9 mouse cellular contexts compared by ENCODE assay signal in genomic region chr16:4979755-4980380, GRCm38 (mm10). TPM values are rescaled to one million over a fixed set of nuclear protein-coding genes. Genes with fewer than 3 reads are reported as not detected.
DNase-seq lines count a peak whose midpoint lies in the region; ATAC-seq and TF ChIP-seq lines count a peak whose summit lies in the region.
"Had no signal": no experiment of that assay in that cellular context is flagged by ENCODE, and none has a peak within 500 bp of the region (broad histone marks: within the 10 kb centered on the region; RNA-seq: fewer than 3 reads in every experiment).

No protein-coding gene starts in this region.

- TF ChIP-seq RAD21 in MEL (IDR thresholded peaks at IDR 0.05; ENCODE audit: low read depth, low read length), result peak; percentile 55

- DNase-seq in hindbrain, embryonic 11.5 days (ENCODE audit: low spot score), result peak; percentile 49
- peak; percentile 64 for DNase-seq in MEL (ENCODE audit: low read depth, low spot score)
- DNase-seq in embryo, embryonic 11.5 days (ENCODE audit: low read depth, low spot score), result peak; percentile 20
- peak; percentile 38 to 73 for DNase-seq in kidney, postnatal 36 days
- DNase-seq in natural killer cell, adult 2 months (ENCODE audit: low spot score in 2 of 2), result peak; percentile 7 to 37
- DNase-seq in left cerebral cortex, adult 8-10 months (ENCODE audit: low spot score in 2 of 2), result no peak

- H3K9me3 ChIP-seq in hindbrain, embryonic 11.5 days (ENCODE audit: control insufficient read depth, low read length), result no peaks in the 10 kb centered on the region
- no peaks in the 10 kb centered on the region for H3K9me3 ChIP-seq in hindbrain, embryonic 12.5 days (replicated peaks)
- no peaks in the 10 kb centered on the region for H3K9me3 ChIP-seq in MEL (replicated peaks; ENCODE audit: insufficient read depth, low read length)

- TF ChIP-seq CTCF in MEL (IDR thresholded peaks at IDR 0.05 in 2 of 3, conservative IDR thresholded peaks at IDR 0.05 in 1 of 3; ENCODE audit: control insufficient read depth in 1 of 3, insufficient read depth in 1 of 3, low read depth in 2 of 3, low read length in 3 of 3, poor library complexity in 1 of 3, severe bottlenecking in 1 of 3), result peak; percentile 58 to 79 (median 74)

- H3K4me2 ChIP-seq in hindbrain, embryonic 11.5 days (replicated peaks; ENCODE audit: low read depth, low read length), result no peak overlapping the region
- H3K4me2 ChIP-seq in hindbrain, embryonic 12.5 days (replicated peaks), result no peak overlapping the region

- no peak overlapping the region for H3K4me3 ChIP-seq in hindbrain, embryonic 11.5 days (ENCODE audit: low read depth, low read length)
- H3K4me3 ChIP-seq in hindbrain, embryonic 12.5 days, result no peak overlapping the region
- no peak overlapping the region for H3K4me3 ChIP-seq in MEL (ENCODE audit: control insufficient read depth in 1 of 2, insufficient read depth in 1 of 2, low read depth in 2 of 2, low read length in 2 of 2)

- H3K36me3 ChIP-seq in hindbrain, embryonic 11.5 days (ENCODE audit: control insufficient read depth, insufficient read depth, low read length), result no peaks in the 10 kb centered on the region
- no peaks in the 10 kb centered on the region for H3K36me3 ChIP-seq in hindbrain, embryonic 12.5 days
- no peaks in the 10 kb centered on the region for H3K36me3 ChIP-seq in MEL (ENCODE audit: control insufficient read depth in 1 of 2, insufficient read depth in 2 of 2, low read length in 2 of 2)

- H3K4me1 ChIP-seq in hindbrain, embryonic 11.5 days (replicated peaks; ENCODE audit: control insufficient read depth, insufficient read depth, low read length), result no peaks in the 10 kb centered on the region
- H3K4me1 ChIP-seq in hindbrain, embryonic 12.5 days, result no peaks in the 10 kb centered on the region
- no peaks in the 10 kb centered on the region for H3K4me1 ChIP-seq in MEL (ENCODE audit: control insufficient read depth in 1 of 2, insufficient read depth in 2 of 2, low read length in 2 of 2)

- no peak overlapping the region for H3K27ac ChIP-seq in hindbrain, embryonic 11.5 days (ENCODE audit: low read depth, low read length)
- H3K27ac ChIP-seq in hindbrain, embryonic 12.5 days, result no peak overlapping the region
- H3K27ac ChIP-seq in MEL (ENCODE audit: control insufficient read depth, low read depth, low read length), result no peak overlapping the region

- H3K9ac ChIP-seq in hindbrain, embryonic 11.5 days (ENCODE audit: low read depth, low read length), result no peak overlapping the region
- H3K9ac ChIP-seq in hindbrain, embryonic 12.5 days, result no peak overlapping the region
- H3K9ac ChIP-seq in MEL (ENCODE audit: control insufficient read depth, low read depth, low read length, poor library complexity, severe bottlenecking), result no peak overlapping the region

- WGBS in hindbrain, embryonic 11.5 days, result 75% methylated on average over 4 of the region's 4 CpGs
- WGBS in hindbrain, embryonic 12.5 days, result 70% methylated on average over 4 of the region's 4 CpGs

- no peaks in the 10 kb centered on the region for H3K79me2 ChIP-seq in MEL (ENCODE audit: control insufficient read depth, insufficient read depth, low read length, poor library complexity)

- TF ChIP-seq EP300 in MEL (IDR thresholded peaks at IDR 0.05; ENCODE audit: low read depth in 1 of 2, low read length in 2 of 2), result no peak

- ATAC-seq in hindbrain, embryonic 11.5 days (ENCODE audit: low FRiP score), result no peak
- ATAC-seq in hindbrain, embryonic 12.5 days (ENCODE audit: low FRiP score), result no peak
- ATAC-seq in erythroid progenitor cell, adult 5-6 weeks (replicated peaks; ENCODE audit: low FRiP score, poor library complexity, severe bottlenecking), result no peak

- no peak for TF ChIP-seq POLR2A in MEL (IDR thresholded peaks at IDR 0.05; ENCODE audit: control insufficient read depth in 1 of 2, insufficient read depth in 1 of 2, low read depth in 1 of 2, low read length in 2 of 2, poor library complexity in 1 of 2)

- no peaks in the 10 kb centered on the region for H3K27me3 ChIP-seq in hindbrain, embryonic 11.5 days (ENCODE audit: control insufficient read depth, insufficient read depth, low read length)
- H3K27me3 ChIP-seq in hindbrain, embryonic 12.5 days, result no peaks in the 10 kb centered on the region
- peaks cover 0 to 6% of the 10 kb centered on the region in 2 experiments; a peak in 2 of 4 replicates for H3K27me3 ChIP-seq in MEL (ENCODE audit: control insufficient read depth in 1 of 2, insufficient read depth in 2 of 2, low read length in 2 of 2)

TF ChIP-seq in MEL, 35 proteins besides CTCF, POLR2A, EP300 and RAD21:
- TF ChIP-seq ZNF384 (IDR thresholded peaks at IDR 0.05; ENCODE audit: low read depth, low read length) (peak; percentile 63), SMC3 (IDR thresholded peaks at IDR 0.05; ENCODE audit: low read depth, low read length) (peak; percentile 92), ZC3H11A (IDR thresholded peaks at IDR 0.05; ENCODE audit: low read depth, low read length) (peak; percentile 54; the same call in 1 of the 2 replicates), CHD1 (IDR thresholded peaks at IDR 0.05; ENCODE audit: low read depth, low read length) (no peak), ZMIZ1 (IDR thresholded peaks at IDR 0.05; ENCODE audit: low read depth, low read length) (no peak)

RNA-seq across cellular contexts. Expression of gene Anks3, which starts 15.9 kb away (rescaled TPM):
- polyA plus RNA-seq in hindbrain, embryonic 11.5 days (2014; fragmentation: Nextera tagmentation; extraction: Ambion mirVana), result 41.1 and 46.6 TPM in 2 replicates
- 66.7 and 68.0 TPM in 2 replicates for polyA plus RNA-seq in hindbrain, embryonic 12.5 days (2016; fragmentation: Nextera tagmentation; extraction: Ambion mirVana)
- 19.9 and 27.1 TPM in 2 replicates for total RNA-seq in MEL (2012; rRNA removed)
- 10 to 100 TPM in 1 of 2 experiments, not detected in 1; 33.9 TPM for polyA plus RNA-seq in MEL (2012; ENCODE audit: insufficient read depth in 1 of 2, insufficient read length in 2 of 2, low read depth in 1 of 2, low replicate concordance in 2 of 2, missing spikeins in 1 of 2)
- 10 to 100 TPM; 48.8 to 58.9 (median 56.3) TPM for total RNA-seq in left cerebral cortex, adult 8-10 months (2022)
- 13.0 and 20.9 TPM in 2 replicates for total RNA-seq in erythroid progenitor cell, adult 5-6 weeks (2015; ENCODE audit: low replicate concordance)
- 15.3 and 28.9 TPM in 2 replicates for total RNA-seq in erythroid progenitor cell, adult 5-6 weeks (2017; ENCODE audit: low replicate concordance)

RNA-seq across cellular contexts. Expression of gene Sept12, which starts 17.8 kb away (rescaled TPM):
- polyA plus RNA-seq in hindbrain, embryonic 11.5 days (2014; fragmentation: Nextera tagmentation; extraction: Ambion mirVana), result not detected in 2 replicates
- polyA plus RNA-seq in hindbrain, embryonic 12.5 days (2016; fragmentation: Nextera tagmentation; extraction: Ambion mirVana), result not detected in 2 replicates
- total RNA-seq in MEL (2012; rRNA removed), result not detected in 2 replicates
- polyA plus RNA-seq in MEL (2012; ENCODE audit: insufficient read depth in 1 of 2, insufficient read length in 2 of 2, low read depth in 1 of 2, low replicate concordance in 2 of 2, missing spikeins in 1 of 2), result under 1 TPM in 1 of 2 experiments, not detected in 1; 0.07 TPM
- total RNA-seq in left cerebral cortex, adult 8-10 months (2022), result not detected
- total RNA-seq in erythroid progenitor cell, adult 5-6 weeks (2015; ENCODE audit: low replicate concordance), result not detected in 2 replicates
- 0.39 TPM in 1 of 2 replicates, not detected in the other for total RNA-seq in erythroid progenitor cell, adult 5-6 weeks (2017; ENCODE audit: low replicate concordance)
- polyA plus RNA-seq: neural tube, embryonic 14.5 days had no signal

RNA-seq across cellular contexts. Expression of gene Smim22, which starts 27.2 kb away (rescaled TPM):
- 3.5 and 4.5 TPM in 2 replicates for polyA plus RNA-seq in hindbrain, embryonic 11.5 days (2014; fragmentation: Nextera tagmentation; extraction: Ambion mirVana)
- polyA plus RNA-seq in hindbrain, embryonic 12.5 days (2016; fragmentation: Nextera tagmentation; extraction: Ambion mirVana), result 3.1 and 5.0 TPM in 2 replicates
- not detected in 2 replicates for total RNA-seq in MEL (2012; rRNA removed)
- not detected for polyA plus RNA-seq in MEL (2012; ENCODE audit: insufficient read depth in 1 of 2, insufficient read length in 2 of 2, low read depth in 1 of 2, low replicate concordance in 2 of 2, missing spikeins in 1 of 2)
- total RNA-seq in left cerebral cortex, adult 8-10 months (2022), result not detected
- not detected in 2 replicates for total RNA-seq in erythroid progenitor cell, adult 5-6 weeks (2015; ENCODE audit: low replicate concordance)
- not detected in 2 replicates for total RNA-seq in erythroid progenitor cell, adult 5-6 weeks (2017; ENCODE audit: low replicate concordance)
- polyA plus RNA-seq: neural tube, embryonic 14.5 days had no signal

RNA-seq across cellular contexts. Expression of gene Rogdi, which starts 33.5 kb away (rescaled TPM):
- polyA plus RNA-seq in hindbrain, embryonic 11.5 days (2014; fragmentation: Nextera tagmentation; extraction: Ambion mirVana), result 74.1 and 84.9 TPM in 2 replicates
- polyA plus RNA-seq in hindbrain, embryonic 12.5 days (2016; fragmentation: Nextera tagmentation; extraction: Ambion mirVana), result 98.6 and 101 TPM in 2 replicates
- 1.7 and 1.9 TPM in 2 replicates for total RNA-seq in MEL (2012; rRNA removed)
- polyA plus RNA-seq in MEL (2012; ENCODE audit: insufficient read depth in 1 of 2, insufficient read length in 2 of 2, low read depth in 1 of 2, low replicate concordance in 2 of 2, missing spikeins in 1 of 2), result 10 to 100 TPM in 1 of 2 experiments, not detected in 1; 17.8 TPM
- 100 to 1,000 TPM; 160 to 204 (median 189) TPM for total RNA-seq in left cerebral cortex, adult 8-10 months (2022)
- 13.0 and 19.7 TPM in 2 replicates for total RNA-seq in erythroid progenitor cell, adult 5-6 weeks (2015; ENCODE audit: low replicate concordance)
- total RNA-seq in erythroid progenitor cell, adult 5-6 weeks (2017; ENCODE audit: low replicate concordance), result 4.9 and 10.9 TPM in 2 replicates

RNA-seq across cellular contexts. Expression of gene Nudt16l1, which starts 41.3 kb away (rescaled TPM):
- polyA plus RNA-seq in hindbrain, embryonic 11.5 days (2014; fragmentation: Nextera tagmentation; extraction: Ambion mirVana), result 131 and 138 TPM in 2 replicates
- 121 and 134 TPM in 2 replicates for polyA plus RNA-seq in hindbrain, embryonic 12.5 days (2016; fragmentation: Nextera tagmentation; extraction: Ambion mirVana)
- 34.2 and 41.1 TPM in 2 replicates for total RNA-seq in MEL (2012; rRNA removed)
- 10 to 100 TPM in 1 of 2 experiments, not detected in 1; 69.3 TPM for polyA plus RNA-seq in MEL (2012; ENCODE audit: insufficient read depth in 1 of 2, insufficient read length in 2 of 2, low read depth in 1 of 2, low replicate concordance in 2 of 2, missing spikeins in 1 of 2)
- 10 to 100 TPM; 65.1 to 79.3 (median 69.9) TPM for total RNA-seq in left cerebral cortex, adult 8-10 months (2022)
- 4.2 and 9.4 TPM in 2 replicates for total RNA-seq in erythroid progenitor cell, adult 5-6 weeks (2015; ENCODE audit: low replicate concordance)
- total RNA-seq in erythroid progenitor cell, adult 5-6 weeks (2017; ENCODE audit: low replicate concordance), result 0.53 and 5.8 TPM in 2 replicates

Comparison
In these comparisons a context has a peak if more than half of its experiments do, and no peak if none do; other contexts are left out.
1. DNase-seq: peak in hindbrain, embryonic 11.5 days (single experiment), MEL (single experiment), embryo, embryonic 11.5 days (single experiment), kidney, postnatal 36 days (2 of 2) and natural killer cell, adult 2 months (2 of 2); none in left cerebral cortex, adult 8-10 months (0 of 2).